Mouse (Mus musculus) CH12.LX (cell line): Measurements from ENCODE around the gene Tmem104.

Experiments used
- CHD2 ChIP-seq: IDR thresholded peaks from 2 replicates; pipeline ENCODE4 v1.6.1; 2011; ENCODE audit warnings: low read length, improper control_type of control experiment
- E2F4 ChIP-seq: IDR thresholded peaks from 2 replicates; pipeline ENCODE4 v1.6.1; 2011; ENCODE audit warnings: low read depth, low read length, improper control_type of control experiment; ENCODE audit not compliant: insufficient replicate concordance
- MEF2A ChIP-seq: IDR thresholded peaks from 2 replicates; pipeline ENCODE4 v1.6.1; 2014; ENCODE audit warnings: low read depth, mild to moderate bottlenecking, inconsistent platforms, low read length, improper control_type of control experiment, borderline replicate concordance
- TCF12 ChIP-seq: IDR thresholded peaks from 2 replicates; pipeline ENCODE4 v1.6.1; 2014; ENCODE audit warnings: low read depth, mild to moderate bottlenecking, inconsistent platforms, low read length, improper control_type of control experiment

GRCm38 (mm10) chr11:115167631-115168249 lies 19.5 kb upstream of the Tmem104 start:
- no peak for TF ChIP-seq E2F4
- TF ChIP-seq CHD2: no peak
- no peak for TF ChIP-seq MEF2A
- no peak for TF ChIP-seq TCF12
